Mouse (Mus musculus) thymus, adult 2 months (tissue): ENCODE results near the gene F2rl1.

ENCODE experiments used
- CTCF ChIP-seq: fragments of 200-500 bp; IDR thresholded peaks from 2 replicates; pipeline ENCODE4 v1.5.1; 2012; ENCODE audit warnings: mild to moderate bottlenecking, control low read depth, low read length, moderate library complexity, borderline replicate concordance; ENCODE audit not compliant: control insufficient read depth, poor library complexity, insufficient read depth; ENCODE audit errors: extremely low read depth
- POLR2A ChIP-seq: fragments of 200-500 bp; IDR thresholded peaks from 2 replicates; pipeline ENCODE4 v1.6.1; 2012; ENCODE audit warnings: mild to moderate bottlenecking, low read length, control low read depth, moderate library complexity; ENCODE audit not compliant: control insufficient read depth, poor library complexity, insufficient read depth; ENCODE audit errors: extremely low read depth

- TF ChIP-seq POLR2A (no peak), CTCF (no peak)
Observed at GRCm38 (mm10) chr13:95521029-95521428, 4.0 kb downstream of the F2rl1 start.
